Mouse (Mus musculus): ENCODE results near the gene Znrf2. TPM values are rescaled to one million over a fixed set of nuclear protein-coding genes. Genes with fewer than 3 reads are reported as not detected.

The Znrf2 gene
- polyA plus RNA-seq, 2 experiments: 5.5 to 6.3 TPM

DNA sequence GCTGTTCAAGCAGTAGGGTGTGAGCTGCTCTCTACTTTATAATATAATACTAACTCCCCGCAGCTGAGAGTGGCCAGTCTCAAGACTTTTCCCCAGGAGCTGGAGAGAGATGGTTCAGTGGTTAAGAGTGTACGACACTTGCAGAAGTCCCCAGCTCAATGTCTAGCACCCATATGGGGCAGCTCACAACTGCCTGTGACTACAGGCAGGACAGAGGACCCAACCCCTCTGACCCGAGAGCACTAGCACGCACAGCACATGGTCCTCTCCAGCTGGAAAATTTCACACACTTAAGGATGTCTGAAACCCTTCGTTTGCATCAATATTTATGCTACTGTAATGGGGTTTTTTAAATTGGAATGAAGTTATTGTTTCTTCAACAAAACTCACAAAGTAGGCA, 56.3 kb downstream of the Znrf2 start:
- no peak overlapping the region for H3K9ac ChIP-seq (ENCODE audit: low read depth, low read length, severe bottlenecking)
- no peaks in the 10 kb centered on the region; the same call in 1 of the 2 replicates for H3K4me1 ChIP-seq (ENCODE audit: control insufficient read depth, insufficient read depth, low read length)
- no peaks in the 10 kb centered on the region for H3K27me3 ChIP-seq (ENCODE audit: control insufficient read depth, insufficient read depth, low read length)
- no peak overlapping the region for H3K4me2 ChIP-seq (replicated peaks; ENCODE audit: low read depth, low read length, severe bottlenecking)
- no peaks in the 10 kb centered on the region for H3K9me3 ChIP-seq (ENCODE audit: control insufficient read depth, low read length)
- ATAC-seq (ENCODE audit: low FRiP score, low read depth): no peak
- DNase-seq (ENCODE audit: low spot score): no peak
- no peak overlapping the region for H3K27ac ChIP-seq (replicated peaks; ENCODE audit: low read depth, low read length)
- 86% methylated on average over 5 of the region's 5 CpGs for WGBS
- no peak for TF ChIP-seq POLR2A (IDR thresholded peaks at IDR 0.05; ENCODE audit: borderline replicate concordance, extremely low read depth, insufficient read depth, insufficient read length)
- no peaks in the 10 kb centered on the region for H3K36me3 ChIP-seq (ENCODE audit: control insufficient read depth, insufficient read depth, low read length)
- H3K4me3 ChIP-seq (replicated peaks; ENCODE audit: low read length): no peak overlapping the region

- no peaks in the 10 kb centered on the region; the same call in 1 of the 2 replicates for H3K4me1 ChIP-seq (ENCODE audit: control insufficient read depth, insufficient read depth, low read length)
- no peak overlapping the region for H3K27ac ChIP-seq (replicated peaks; ENCODE audit: low read depth, low read length)
- TF ChIP-seq POLR2A (IDR thresholded peaks at IDR 0.05; ENCODE audit: borderline replicate concordance, extremely low read depth, insufficient read depth, insufficient read length): no peak
- ATAC-seq (ENCODE audit: low FRiP score, low read depth): no peak
- 55% methylated on average over 5 of the region's 5 CpGs for WGBS
- no peak overlapping the region for H3K4me2 ChIP-seq (replicated peaks; ENCODE audit: low read depth, low read length, severe bottlenecking)
- H3K27me3 ChIP-seq (ENCODE audit: control insufficient read depth, insufficient read depth, low read length): no peaks in the 10 kb centered on the region
- H3K9ac ChIP-seq (ENCODE audit: low read depth, low read length, severe bottlenecking): no peak overlapping the region
- no peaks in the 10 kb centered on the region for H3K36me3 ChIP-seq (ENCODE audit: control insufficient read depth, insufficient read depth, low read length)
- H3K4me3 ChIP-seq (replicated peaks; ENCODE audit: low read length): no peak overlapping the region
- DNase-seq (ENCODE audit: low spot score): no peak
- H3K9me3 ChIP-seq (ENCODE audit: control insufficient read depth, low read length): no peaks in the 10 kb centered on the region
Observed at GRCm38 (mm10) chr6:54876782-54877181, 60.1 kb downstream of the Znrf2 start.

GRCm38 (mm10) chr6:54877651-54878050, 60.9 kb downstream of the Znrf2 start:
- TF ChIP-seq POLR2A (IDR thresholded peaks at IDR 0.05; ENCODE audit: borderline replicate concordance, extremely low read depth, insufficient read depth, insufficient read length): no peak
- Histone ChIP-seq H3K4me2 (replicated peaks; ENCODE audit: low read depth, low read length, severe bottlenecking) (no peak overlapping the region), H3K4me1 (ENCODE audit: control insufficient read depth, insufficient read depth, low read length) (no peaks in the 10 kb centered on the region; the same call in 1 of the 2 replicates), H3K36me3 (ENCODE audit: control insufficient read depth, insufficient read depth, low read length) (no peaks in the 10 kb centered on the region), H3K4me3 (replicated peaks; ENCODE audit: low read length) (no peak overlapping the region), H3K9me3 (ENCODE audit: control insufficient read depth, low read length) (no peaks in the 10 kb centered on the region), H3K9ac (ENCODE audit: low read depth, low read length, severe bottlenecking) (no peak overlapping the region), H3K27me3 (ENCODE audit: control insufficient read depth, insufficient read depth, low read length) (no peaks in the 10 kb centered on the region), H3K27ac (replicated peaks; ENCODE audit: low read depth, low read length) (no peak overlapping the region)
- no peak for DNase-seq (ENCODE audit: low spot score)
- ATAC-seq (ENCODE audit: low FRiP score, low read depth): no peak
- WGBS: 64% methylated on average over 3 of the region's 3 CpGs

DNA sequence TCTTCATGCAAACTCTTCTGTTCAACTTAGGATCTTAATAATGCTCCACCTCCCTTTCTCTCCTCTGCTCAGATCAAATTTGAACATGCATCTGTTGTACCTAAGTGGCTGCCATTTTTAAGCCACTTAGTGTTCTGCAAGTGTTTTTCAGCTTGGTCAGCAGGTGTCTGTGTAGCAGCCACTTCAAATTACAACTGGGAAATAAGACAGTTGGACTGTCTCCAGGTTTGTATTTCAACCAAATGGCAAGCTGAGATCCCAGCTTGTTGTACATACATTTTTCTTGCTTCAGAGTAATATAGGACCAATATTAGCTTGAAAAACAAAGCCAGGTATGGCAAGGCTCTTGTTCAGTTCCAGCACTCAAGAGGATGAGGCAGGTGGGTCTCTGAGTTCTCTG, 61.8 kb downstream of the Znrf2 start:
- Histone ChIP-seq H3K4me2 (replicated peaks; ENCODE audit: low read depth, low read length, severe bottlenecking) (no peak overlapping the region), H3K4me1 (ENCODE audit: control insufficient read depth, insufficient read depth, low read length) (no peaks in the 10 kb centered on the region; the same call in 1 of the 2 replicates), H3K27ac (replicated peaks; ENCODE audit: low read depth, low read length) (no peak overlapping the region), H3K9ac (ENCODE audit: low read depth, low read length, severe bottlenecking) (no peak overlapping the region), H3K36me3 (ENCODE audit: control insufficient read depth, insufficient read depth, low read length) (no peaks in the 10 kb centered on the region), H3K4me3 (replicated peaks; ENCODE audit: low read length) (no peak overlapping the region), H3K9me3 (ENCODE audit: control insufficient read depth, low read length) (no peaks in the 10 kb centered on the region), H3K27me3 (ENCODE audit: control insufficient read depth, insufficient read depth, low read length) (no peaks in the 10 kb centered on the region)
- DNase-seq (ENCODE audit: low spot score) (no peak), ATAC-seq (ENCODE audit: low FRiP score, low read depth) (no peak)
- TF ChIP-seq POLR2A (IDR thresholded peaks at IDR 0.05; ENCODE audit: borderline replicate concordance, extremely low read depth, insufficient read depth, insufficient read length): no peak

DNA sequence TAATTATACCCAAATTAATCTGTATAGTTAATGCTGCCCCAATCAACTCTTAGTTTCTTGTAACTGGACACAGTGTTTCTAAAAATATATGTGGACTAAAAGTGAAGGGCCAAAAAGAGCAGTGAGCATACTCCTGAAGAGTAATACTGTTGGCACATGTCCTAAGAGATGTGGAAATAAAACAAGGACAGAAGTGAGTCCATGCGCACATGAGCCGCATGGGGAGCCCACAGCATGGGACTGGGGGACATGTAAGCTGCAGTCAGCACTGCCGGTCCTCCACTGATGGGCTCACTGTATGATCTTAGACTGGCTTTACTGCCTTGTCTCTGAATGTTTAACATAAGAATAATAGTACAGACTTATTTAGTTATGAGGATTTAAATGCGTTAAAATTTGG, 63.4 kb downstream of the Znrf2 start:
- no peaks in the 10 kb centered on the region for H3K36me3 ChIP-seq (ENCODE audit: control insufficient read depth, insufficient read depth, low read length)
- no peaks in the 10 kb centered on the region for H3K4me1 ChIP-seq (ENCODE audit: control insufficient read depth, insufficient read depth, low read length)
- WGBS: 95% methylated on average over 4 of the region's 4 CpGs
- no peak overlapping the region for H3K4me3 ChIP-seq (replicated peaks; ENCODE audit: low read length)
- no peak for DNase-seq (ENCODE audit: low spot score)
- no peaks in the 10 kb centered on the region for H3K27me3 ChIP-seq (ENCODE audit: control insufficient read depth, insufficient read depth, low read length)
- no peak for ATAC-seq (ENCODE audit: low FRiP score, low read depth)
- H3K9me3 ChIP-seq (ENCODE audit: control insufficient read depth, low read length): no peaks in the 10 kb centered on the region
- no peak for TF ChIP-seq POLR2A (IDR thresholded peaks at IDR 0.05; ENCODE audit: borderline replicate concordance, extremely low read depth, insufficient read depth, insufficient read length)
- H3K27ac ChIP-seq (replicated peaks; ENCODE audit: low read depth, low read length): no peak overlapping the region
- H3K9ac ChIP-seq (ENCODE audit: low read depth, low read length, severe bottlenecking): no peak overlapping the region
- no peak overlapping the region for H3K4me2 ChIP-seq (replicated peaks; ENCODE audit: low read depth, low read length, severe bottlenecking)

- no peaks in the 10 kb centered on the region for H3K27me3 ChIP-seq (ENCODE audit: control insufficient read depth, insufficient read depth, low read length)
- H3K27ac ChIP-seq (replicated peaks; ENCODE audit: low read depth, low read length): no peak overlapping the region
- TF ChIP-seq POLR2A (IDR thresholded peaks at IDR 0.05; ENCODE audit: borderline replicate concordance, extremely low read depth, insufficient read depth, insufficient read length): no peak
- H3K9me3 ChIP-seq (ENCODE audit: control insufficient read depth, low read length): no peaks in the 10 kb centered on the region
- H3K4me2 ChIP-seq (replicated peaks; ENCODE audit: low read depth, low read length, severe bottlenecking): no peak overlapping the region
- ATAC-seq (ENCODE audit: low FRiP score, low read depth) (no peak), DNase-seq (ENCODE audit: low spot score) (no peak)
- no peak overlapping the region for H3K4me3 ChIP-seq (replicated peaks; ENCODE audit: low read length)
- H3K9ac ChIP-seq (ENCODE audit: low read depth, low read length, severe bottlenecking): no peak overlapping the region
- 0 out of 2 replicates have a peak, but pooled peaks cover 4% of the 10 kb centered on the region for H3K4me1 ChIP-seq (ENCODE audit: control insufficient read depth, insufficient read depth, low read length)
- WGBS: 43% methylated on average over 2 of the region's 2 CpGs
- no peaks in the 10 kb centered on the region for H3K36me3 ChIP-seq (ENCODE audit: control insufficient read depth, insufficient read depth, low read length)
Observed at GRCm38 (mm10) chr6:54883424-54883823, 66.7 kb downstream of the Znrf2 start.

Measured in limb, embryonic 14.5 days (tissue).